Mouse (Mus musculus): ENCODE data around the gene Esrrg. TPM values are rescaled to one million over a fixed set of nuclear protein-coding genes. Genes with fewer than 3 reads are reported as not detected.

Esrrg gene
- polyA plus RNA-seq, 1 experiment: not detected

DNA sequence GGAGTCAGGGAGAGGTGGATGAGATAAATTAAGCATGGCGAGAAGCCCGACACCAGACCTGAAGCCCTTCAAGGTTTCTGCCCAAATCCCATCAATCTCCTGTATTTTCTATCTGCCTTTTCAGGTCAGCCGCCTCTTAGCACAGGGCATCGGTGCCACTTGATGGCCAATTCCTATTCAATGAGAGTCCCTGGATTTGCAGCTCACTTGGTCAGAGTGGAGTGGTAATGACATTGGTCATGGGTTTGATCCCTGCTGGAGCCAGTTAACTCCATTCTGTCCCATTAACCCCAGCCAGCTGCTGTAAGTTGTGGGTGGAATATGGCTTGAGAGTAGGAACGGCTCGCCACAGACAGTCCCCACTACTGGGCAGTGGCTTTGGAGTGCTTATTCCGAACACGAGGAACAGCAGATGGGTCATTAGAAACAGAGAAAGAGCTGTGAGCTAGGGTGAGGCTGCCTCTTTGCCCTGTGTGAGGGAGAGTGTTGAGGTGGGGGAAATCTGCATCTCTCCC, 101.9 kb downstream of the Esrrg start:
- Histone ChIP-seq H3K4me1 (ENCODE audit: control insufficient read depth, insufficient read depth, low read length) (no peaks in the 10 kb centered on the region), H3K27ac (ENCODE audit: insufficient read depth, low read depth, low read length) (no peak overlapping the region), H3K4me3 (ENCODE audit: insufficient read depth, low read depth, low read length) (no peak overlapping the region)
- TF ChIP-seq POLR2A (IDR thresholded peaks at IDR 0.05; ENCODE audit: insufficient read depth, low read depth, low read length) (no peak), CTCF (IDR thresholded peaks at IDR 0.05; ENCODE audit: insufficient read depth, low read depth, low read length) (no peak)
- 96% methylated on average over 8 of the region's 8 CpGs for WGBS

DNA sequence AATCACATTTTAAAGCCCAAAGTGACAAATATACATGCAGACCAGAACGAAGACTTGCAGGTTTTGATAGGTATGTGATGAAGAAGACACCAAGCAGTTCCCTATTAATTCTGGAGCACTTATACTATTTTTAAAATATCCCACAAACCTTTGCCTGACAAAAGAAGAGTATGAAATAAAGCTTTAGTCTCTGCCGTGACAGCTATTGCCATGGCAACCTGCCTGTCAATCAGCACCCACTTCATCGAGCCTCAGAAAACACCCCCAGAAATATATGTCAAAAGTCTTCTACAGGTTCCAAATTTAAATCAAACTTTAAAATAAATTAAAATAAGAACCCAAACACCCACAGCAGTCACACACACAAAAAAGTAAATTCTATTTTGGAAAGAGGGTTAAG, 112.4 kb downstream of the Esrrg start:
- Histone ChIP-seq H3K4me3 (ENCODE audit: insufficient read depth, low read depth, low read length) (no peak overlapping the region), H3K27ac (ENCODE audit: insufficient read depth, low read depth, low read length) (no peak overlapping the region), H3K4me1 (ENCODE audit: control insufficient read depth, insufficient read depth, low read length) (no peaks in the 10 kb centered on the region)
- TF ChIP-seq POLR2A (IDR thresholded peaks at IDR 0.05; ENCODE audit: insufficient read depth, low read depth, low read length) (no peak), CTCF (IDR thresholded peaks at IDR 0.05; ENCODE audit: insufficient read depth, low read depth, low read length) (no peak)
- WGBS: 73% methylated on average over 3 of the region's 3 CpGs

- Histone ChIP-seq H3K27ac (ENCODE audit: insufficient read depth, low read depth, low read length) (no peak overlapping the region), H3K4me1 (ENCODE audit: control insufficient read depth, insufficient read depth, low read length) (no peaks in the 10 kb centered on the region), H3K4me3 (ENCODE audit: insufficient read depth, low read depth, low read length) (no peak overlapping the region)
- 54% methylated on average over 9 of the region's 9 CpGs for WGBS
- no peak for TF ChIP-seq POLR2A (IDR thresholded peaks at IDR 0.05; ENCODE audit: insufficient read depth, low read depth, low read length)
- TF ChIP-seq CTCF (IDR thresholded peaks at IDR 0.05; ENCODE audit: insufficient read depth, low read depth, low read length): no peak
Measured at GRCm38 (mm10) chr1:187722016-187722415, 113.4 kb downstream of the Esrrg start.

GRCm38 (mm10) chr1:187724651-187725050, 116.1 kb downstream of the Esrrg start:
- Histone ChIP-seq H3K4me3 (ENCODE audit: insufficient read depth, low read depth, low read length) (no peak overlapping the region), H3K27ac (ENCODE audit: insufficient read depth, low read depth, low read length) (no peak overlapping the region), H3K4me1 (ENCODE audit: control insufficient read depth, insufficient read depth, low read length) (no peaks in the 10 kb centered on the region)
- TF ChIP-seq POLR2A (IDR thresholded peaks at IDR 0.05; ENCODE audit: insufficient read depth, low read depth, low read length) (no peak), CTCF (IDR thresholded peaks at IDR 0.05; ENCODE audit: insufficient read depth, low read depth, low read length) (no peak)
- WGBS: 62% methylated on average over 1 of the region's 1 CpGs

GRCm38 (mm10) chr1:187725351-187725750, 116.8 kb downstream of the Esrrg start:
- Histone ChIP-seq H3K4me1 (ENCODE audit: control insufficient read depth, insufficient read depth, low read length) (no peaks in the 10 kb centered on the region), H3K27ac (ENCODE audit: insufficient read depth, low read depth, low read length) (no peak overlapping the region), H3K4me3 (ENCODE audit: insufficient read depth, low read depth, low read length) (no peak overlapping the region)
- WGBS: 97% methylated on average over 1 of the region's 1 CpGs
- TF ChIP-seq CTCF (IDR thresholded peaks at IDR 0.05; ENCODE audit: insufficient read depth, low read depth, low read length) (no peak), POLR2A (IDR thresholded peaks at IDR 0.05; ENCODE audit: insufficient read depth, low read depth, low read length) (no peak)

- no peak overlapping the region for H3K4me3 ChIP-seq (ENCODE audit: insufficient read depth, low read depth, low read length)
- WGBS: 90% methylated on average over 4 of the region's 4 CpGs
- H3K27ac ChIP-seq (ENCODE audit: insufficient read depth, low read depth, low read length): no peak overlapping the region
- no peak for TF ChIP-seq CTCF (IDR thresholded peaks at IDR 0.05; ENCODE audit: insufficient read depth, low read depth, low read length)
- TF ChIP-seq POLR2A (IDR thresholded peaks at IDR 0.05; ENCODE audit: insufficient read depth, low read depth, low read length): no peak
- no peaks in the 10 kb centered on the region for H3K4me1 ChIP-seq (ENCODE audit: control insufficient read depth, insufficient read depth, low read length)
Measured at GRCm38 (mm10) chr1:187731171-187731570, 122.6 kb downstream of the Esrrg start.

DNA sequence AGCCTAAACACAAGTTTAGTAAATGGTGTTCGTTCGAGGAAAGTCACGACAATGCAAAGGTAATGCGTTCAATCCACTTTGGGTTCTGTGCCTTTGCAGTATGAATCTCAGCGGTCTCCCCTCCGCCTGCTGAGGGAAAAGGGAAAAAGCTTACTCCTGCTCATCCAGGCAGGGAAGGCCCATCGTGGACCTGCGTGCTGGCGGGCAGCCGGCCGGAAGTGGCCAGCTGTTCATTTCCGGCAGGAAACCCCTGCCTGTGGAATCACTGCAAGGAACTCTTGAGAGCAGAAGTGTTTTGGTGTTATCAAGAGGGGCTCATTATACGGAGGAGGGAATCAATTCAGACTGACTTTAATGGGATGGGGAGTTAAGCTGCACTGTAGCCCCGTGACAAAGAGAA, 127.9 kb downstream of the Esrrg start:
- TF ChIP-seq POLR2A (IDR thresholded peaks at IDR 0.05; ENCODE audit: insufficient read depth, low read depth, low read length): no peak
- TF ChIP-seq CTCF (IDR thresholded peaks at IDR 0.05; ENCODE audit: insufficient read depth, low read depth, low read length): no peak
- no peak overlapping the region for H3K27ac ChIP-seq (ENCODE audit: insufficient read depth, low read depth, low read length)
- H3K4me3 ChIP-seq (ENCODE audit: insufficient read depth, low read depth, low read length): no peak overlapping the region
- WGBS: 69% methylated on average over 14 of the region's 14 CpGs
- peaks cover 2% of the 10 kb centered on the region; the same call in 1 of the 2 replicates for H3K4me1 ChIP-seq (ENCODE audit: control insufficient read depth, insufficient read depth, low read length)

DNA sequence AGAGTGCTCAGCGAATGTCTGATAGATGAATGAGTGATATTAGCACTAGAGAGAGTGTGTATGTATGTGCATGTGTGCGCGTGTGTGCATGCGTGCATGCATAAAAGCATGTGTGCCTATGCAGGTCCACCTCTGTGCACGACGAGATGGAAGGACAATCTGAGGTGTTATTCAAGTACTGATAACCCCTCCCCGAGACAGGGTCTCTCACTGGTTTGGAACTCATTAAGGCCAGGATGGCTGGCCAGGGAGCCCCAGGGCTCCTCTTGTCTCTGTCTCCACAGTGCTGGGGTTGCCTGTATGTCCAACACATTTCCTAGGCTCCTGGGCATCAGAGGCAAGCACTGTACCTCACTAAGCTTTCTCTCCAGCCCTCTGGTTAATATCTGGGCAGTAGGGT, 128.7 kb downstream of the Esrrg start:
- no peak overlapping the region for H3K27ac ChIP-seq (ENCODE audit: insufficient read depth, low read depth, low read length)
- TF ChIP-seq CTCF (IDR thresholded peaks at IDR 0.05; ENCODE audit: insufficient read depth, low read depth, low read length): no peak
- TF ChIP-seq POLR2A (IDR thresholded peaks at IDR 0.05; ENCODE audit: insufficient read depth, low read depth, low read length): no peak
- WGBS: 88% methylated on average over 7 of the region's 7 CpGs
- peaks cover 2% of the 10 kb centered on the region; the same call in 1 of the 2 replicates for H3K4me1 ChIP-seq (ENCODE audit: control insufficient read depth, insufficient read depth, low read length)
- H3K4me3 ChIP-seq (ENCODE audit: insufficient read depth, low read depth, low read length): no peak overlapping the region

DNA sequence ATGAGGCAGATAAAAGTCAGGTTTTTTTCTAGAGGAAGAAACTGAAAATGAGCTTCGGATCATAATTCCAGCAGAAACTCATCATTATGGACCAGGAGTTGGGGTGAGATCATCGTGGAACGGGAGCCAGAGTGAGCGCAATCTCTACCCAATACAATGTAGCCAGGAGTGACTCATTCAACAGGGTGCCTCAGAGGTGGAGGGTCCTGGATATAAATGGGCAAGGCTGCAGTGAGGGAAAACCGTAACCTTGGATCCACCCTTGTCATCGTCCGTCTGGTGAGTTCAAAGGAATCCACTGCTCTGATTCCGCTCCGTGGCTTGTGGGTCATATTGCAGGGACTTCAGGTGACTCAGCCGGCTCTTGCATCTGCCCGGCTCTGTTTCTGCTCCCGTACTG, 131.9 kb downstream of the Esrrg start:
- Histone ChIP-seq H3K4me1 (ENCODE audit: control insufficient read depth, insufficient read depth, low read length) (peaks cover 2% of the 10 kb centered on the region; the same call in 1 of the 2 replicates), H3K4me3 (ENCODE audit: insufficient read depth, low read depth, low read length) (no peak overlapping the region), H3K27ac (ENCODE audit: insufficient read depth, low read depth, low read length) (no peak overlapping the region)
- 81% methylated on average over 12 of the region's 12 CpGs for WGBS
- TF ChIP-seq CTCF (IDR thresholded peaks at IDR 0.05; ENCODE audit: insufficient read depth, low read depth, low read length): no peak
- TF ChIP-seq POLR2A (IDR thresholded peaks at IDR 0.05; ENCODE audit: insufficient read depth, low read depth, low read length): no peak

- no peak overlapping the region for H3K4me3 ChIP-seq (ENCODE audit: insufficient read depth, low read depth, low read length)
- TF ChIP-seq POLR2A (IDR thresholded peaks at IDR 0.05; ENCODE audit: insufficient read depth, low read depth, low read length) (no peak), CTCF (IDR thresholded peaks at IDR 0.05; ENCODE audit: insufficient read depth, low read depth, low read length) (no peak)
- peaks cover 2% of the 10 kb centered on the region; the same call in 1 of the 2 replicates for H3K4me1 ChIP-seq (ENCODE audit: control insufficient read depth, insufficient read depth, low read length)
- H3K27ac ChIP-seq (ENCODE audit: insufficient read depth, low read depth, low read length): no peak overlapping the region
- WGBS: 94% methylated on average over 7 of the region's 7 CpGs
Measured at GRCm38 (mm10) chr1:187741306-187741705, 132.7 kb downstream of the Esrrg start.
